Mouse (Mus musculus): ENCODE results near the gene Arhgap42. TPM values are rescaled to one million over a fixed set of nuclear protein-coding genes. Genes with fewer than 3 reads are reported as not detected.

Arhgap42 gene
- polyA plus RNA-seq, 1 experiment from 2014 or later = 23.4 TPM

GRCm38 (mm10) chr9:9224837-9225236 lies 14.1 kb downstream of the Arhgap42 start:
- H3K4me1 ChIP-seq (replicated peaks; ENCODE audit: control insufficient read depth, insufficient read depth, low read length) = no peaks in the 10 kb centered on the region; the same call in 1 of the 2 replicates
- ATAC-seq = peak; percentile 67; the same call in 1 of the 2 replicates
- peak; percentile 30; the same call in 1 of the 2 replicates for TF ChIP-seq CTCF (IDR thresholded peaks at IDR 0.05; ENCODE audit: low read depth)
- no peak overlapping the region for H3K9ac ChIP-seq (ENCODE audit: low read depth, low read length)
- H3K36me3 ChIP-seq (ENCODE audit: control insufficient read depth, insufficient read depth) = no peaks in the 10 kb centered on the region
- no peak overlapping the region for H3K4me3 ChIP-seq (ENCODE audit: low read depth, low read length)
- H3K27ac ChIP-seq (ENCODE audit: low read depth, low read length) = no peak overlapping the region
- 24% methylated on average over 1 of the region's 1 CpGs for WGBS
- no peaks in the 10 kb centered on the region for H3K27me3 ChIP-seq (replicated peaks; ENCODE audit: control insufficient read depth, insufficient read depth, low read length)
- no peak overlapping the region for H3K4me2 ChIP-seq (replicated peaks; ENCODE audit: low read depth)
- no peaks in the 10 kb centered on the region for H3K9me3 ChIP-seq (ENCODE audit: control insufficient read depth)

- no peak overlapping the region for H3K4me2 ChIP-seq (replicated peaks; ENCODE audit: low read depth)
- H3K27ac ChIP-seq (ENCODE audit: low read depth, low read length) = no peak overlapping the region
- no peak for ATAC-seq
- TF ChIP-seq CTCF (IDR thresholded peaks at IDR 0.05; ENCODE audit: low read depth) = no peak
- H3K4me3 ChIP-seq (ENCODE audit: low read depth, low read length) = no peak overlapping the region
- H3K36me3 ChIP-seq (ENCODE audit: control insufficient read depth, insufficient read depth) = no peaks in the 10 kb centered on the region
- no peaks in the 10 kb centered on the region for H3K9me3 ChIP-seq (ENCODE audit: control insufficient read depth)
- WGBS = 78% methylated on average over 3 of the region's 3 CpGs
- H3K9ac ChIP-seq (ENCODE audit: low read depth, low read length) = no peak overlapping the region
- H3K4me1 ChIP-seq (replicated peaks; ENCODE audit: control insufficient read depth, insufficient read depth, low read length) = no peaks in the 10 kb centered on the region; the same call in 1 of the 2 replicates
- no peaks in the 10 kb centered on the region for H3K27me3 ChIP-seq (replicated peaks; ENCODE audit: control insufficient read depth, insufficient read depth, low read length)
These were observed 15.5 kb downstream of the Arhgap42 start for GRCm38 (mm10) chr9:9223384-9223783.

- no peak overlapping the region for H3K27ac ChIP-seq (ENCODE audit: low read depth, low read length)
- 51% methylated on average over 3 of the region's 3 CpGs for WGBS
These were observed 16.9 kb downstream of the Arhgap42 start for GRCm38 (mm10) chr9:9221950-9222486.

GRCm38 (mm10) chr9:9221185-9221584 lies 17.7 kb downstream of the Arhgap42 start:
- WGBS = 40% methylated on average over 4 of the region's 4 CpGs
- no peak overlapping the region for H3K9ac ChIP-seq (ENCODE audit: low read depth, low read length)
- no peak overlapping the region; the same call in 1 of the 2 replicates for H3K4me2 ChIP-seq (replicated peaks; ENCODE audit: low read depth)
- no peak overlapping the region for H3K4me3 ChIP-seq (ENCODE audit: low read depth, low read length)
- no peaks in the 10 kb centered on the region for H3K9me3 ChIP-seq (ENCODE audit: control insufficient read depth)
- H3K36me3 ChIP-seq (ENCODE audit: control insufficient read depth, insufficient read depth) = no peaks in the 10 kb centered on the region
- no peak for ATAC-seq
- no peaks in the 10 kb centered on the region; the same call in 1 of the 2 replicates for H3K4me1 ChIP-seq (replicated peaks; ENCODE audit: control insufficient read depth, insufficient read depth, low read length)
- no peaks in the 10 kb centered on the region for H3K27me3 ChIP-seq (replicated peaks; ENCODE audit: control insufficient read depth, insufficient read depth, low read length)
- H3K27ac ChIP-seq (ENCODE audit: low read depth, low read length) = no peak overlapping the region
- peak; percentile 41 for TF ChIP-seq CTCF (IDR thresholded peaks at IDR 0.05; ENCODE audit: low read depth)

More at GRCm38 (mm10) chr9:9221950-9222486, 16.9 kb downstream of the Arhgap42 start:
- H3K4me2 ChIP-seq (replicated peaks; ENCODE audit: low read depth) = no peak overlapping the region
- H3K27me3 ChIP-seq (replicated peaks; ENCODE audit: control insufficient read depth, insufficient read depth, low read length) = no peaks in the 10 kb centered on the region
- no peaks in the 10 kb centered on the region; the same call in 1 of the 2 replicates for H3K4me1 ChIP-seq (replicated peaks; ENCODE audit: control insufficient read depth, insufficient read depth, low read length)
- H3K9ac ChIP-seq (ENCODE audit: low read depth, low read length) = no peak overlapping the region
- TF ChIP-seq CTCF (IDR thresholded peaks at IDR 0.05; ENCODE audit: low read depth) = no peak
- H3K36me3 ChIP-seq (ENCODE audit: control insufficient read depth, insufficient read depth) = no peaks in the 10 kb centered on the region
- no peaks in the 10 kb centered on the region for H3K9me3 ChIP-seq (ENCODE audit: control insufficient read depth)
- no peak for ATAC-seq
- H3K4me3 ChIP-seq (ENCODE audit: low read depth, low read length) = no peak overlapping the region

- H3K36me3 ChIP-seq (ENCODE audit: control insufficient read depth, insufficient read depth) = no peaks in the 10 kb centered on the region
- H3K9me3 ChIP-seq (ENCODE audit: control insufficient read depth) = no peaks in the 10 kb centered on the region
- no peak for TF ChIP-seq CTCF (IDR thresholded peaks at IDR 0.05; ENCODE audit: low read depth)
- no peak overlapping the region for H3K4me3 ChIP-seq (ENCODE audit: low read depth, low read length)
- H3K9ac ChIP-seq (ENCODE audit: low read depth, low read length) = no peak overlapping the region
- no peak for ATAC-seq
- no peaks in the 10 kb centered on the region; the same call in 1 of the 2 replicates for H3K4me1 ChIP-seq (replicated peaks; ENCODE audit: control insufficient read depth, insufficient read depth, low read length)
- H3K27ac ChIP-seq (ENCODE audit: low read depth, low read length) = no peak overlapping the region
- H3K27me3 ChIP-seq (replicated peaks; ENCODE audit: control insufficient read depth, insufficient read depth, low read length) = no peaks in the 10 kb centered on the region
- no peak overlapping the region for H3K4me2 ChIP-seq (replicated peaks; ENCODE audit: low read depth)
- WGBS = 80% methylated on average over 2 of the region's 2 CpGs
These were observed 20.6 kb downstream of the Arhgap42 start for GRCm38 (mm10) chr9:9218301-9218700.

GRCm38 (mm10) chr9:9214849-9215248 lies 24.1 kb downstream of the Arhgap42 start:
- WGBS = 77% methylated on average over 5 of the region's 5 CpGs
- Histone ChIP-seq H3K9ac (ENCODE audit: low read depth, low read length) (no peak overlapping the region), H3K4me1 (replicated peaks; ENCODE audit: control insufficient read depth, insufficient read depth, low read length) (no peaks in the 10 kb centered on the region)

More at GRCm38 (mm10) chr9:9214849-9215248, 24.1 kb downstream of the Arhgap42 start:
- H3K4me2 ChIP-seq (replicated peaks; ENCODE audit: low read depth) = no peak overlapping the region
- TF ChIP-seq CTCF (IDR thresholded peaks at IDR 0.05; ENCODE audit: low read depth) = no peak
- no peak for ATAC-seq
- H3K4me3 ChIP-seq (ENCODE audit: low read depth, low read length) = no peak overlapping the region
- H3K27ac ChIP-seq (ENCODE audit: low read depth, low read length) = no peak overlapping the region
- H3K27me3 ChIP-seq (replicated peaks; ENCODE audit: control insufficient read depth, insufficient read depth, low read length) = no peaks in the 10 kb centered on the region
- H3K9me3 ChIP-seq (ENCODE audit: control insufficient read depth) = no peaks in the 10 kb centered on the region
- no peaks in the 10 kb centered on the region for H3K36me3 ChIP-seq (ENCODE audit: control insufficient read depth, insufficient read depth)

All from intestine, postnatal 0 days (tissue).